Mouse (Mus musculus): ENCODE measurements around the gene Kcnq1.
A peak's percentile ranks its signal among the peaks of the same experiment; 100 is the strongest.

Gene Kcnq1

GRCm38 (mm10) chr7:143273747-143274146 is 167.6 kb downstream of the Kcnq1 start:
- DNase-seq (ENCODE audit: low spot score in 2 of 2), result no peak

GRCm38 (mm10) chr7:143275030-143275429 is 168.9 kb downstream of the Kcnq1 start:
- no peak for DNase-seq (ENCODE audit: low spot score in 2 of 2)

GRCm38 (mm10) chr7:143283625-143284024 is 177.5 kb downstream of the Kcnq1 start:
- DNase-seq (ENCODE audit: low spot score in 2 of 2), result no peak

DNA sequence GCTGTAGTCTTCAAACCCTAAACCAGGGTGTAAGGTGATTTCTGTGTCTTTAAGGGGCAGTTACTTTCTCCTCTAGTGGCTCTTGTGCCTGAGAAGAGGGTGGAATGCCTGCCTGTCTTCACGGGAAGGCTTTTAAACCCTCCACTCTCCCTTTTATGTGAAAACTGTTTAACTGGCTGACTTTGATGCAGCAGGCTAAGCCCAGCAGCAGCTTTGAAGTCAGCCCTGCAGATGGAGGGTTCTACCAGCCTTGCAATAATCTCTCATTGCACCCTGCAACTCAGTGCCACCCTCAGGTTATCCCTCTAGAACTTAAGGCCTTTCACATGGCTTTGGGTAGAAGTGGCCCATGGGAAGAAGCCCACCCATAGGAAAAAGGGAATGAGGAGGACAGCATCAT is 178.7 kb downstream of the Kcnq1 start:
- DNase-seq (ENCODE audit: low spot score in 2 of 2), result no peak

GRCm38 (mm10) chr7:143285440-143285839 is 179.3 kb downstream of the Kcnq1 start:
- no peak for DNase-seq (ENCODE audit: low spot score in 2 of 2)

GRCm38 (mm10) chr7:143286532-143287290 is 180.5 kb downstream of the Kcnq1 start:
- DNase-seq (ENCODE audit: low spot score in 2 of 2), result no peak

- no peak for DNase-seq (ENCODE audit: low spot score in 2 of 2)
Measured at GRCm38 (mm10) chr7:143288135-143288534, 182.0 kb downstream of the Kcnq1 start.

- DNase-seq (ENCODE audit: low spot score in 2 of 2), result no peak
Measured at GRCm38 (mm10) chr7:143289082-143289849, 183.1 kb downstream of the Kcnq1 start.

DNA sequence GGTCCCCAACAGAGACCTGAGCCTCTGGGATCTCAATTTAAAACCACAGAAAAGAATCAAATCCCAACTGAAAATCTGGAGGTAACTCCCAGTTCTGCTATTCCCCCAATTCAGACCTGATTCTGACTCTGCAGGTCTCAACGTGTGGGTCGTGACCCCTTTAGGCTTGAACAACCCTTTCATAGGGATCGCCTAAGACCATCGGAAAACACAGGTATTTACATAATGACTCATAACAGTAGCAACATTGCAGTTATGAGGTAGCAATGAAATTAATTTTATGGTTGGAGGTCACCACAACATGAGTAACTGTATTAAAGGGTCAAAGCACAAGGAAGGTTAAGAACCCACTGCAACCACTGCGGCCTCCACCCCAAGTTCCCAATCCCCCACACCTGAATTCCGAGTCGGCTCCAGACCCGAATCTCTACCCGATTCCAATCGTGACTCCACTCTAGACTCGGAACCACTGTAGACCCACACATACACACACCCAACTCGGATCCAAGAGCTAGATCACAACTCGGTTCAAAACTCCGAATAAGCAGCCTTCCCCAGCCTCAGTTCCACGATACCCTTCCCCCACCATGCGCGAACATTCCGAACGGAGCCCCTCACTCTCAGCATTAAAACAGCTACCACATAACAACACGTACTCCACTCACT is 188.7 kb downstream of the Kcnq1 start:
- DNase-seq (ENCODE audit: low spot score in 2 of 2), result no peak

- DNase-seq (ENCODE audit: low spot score in 2 of 2), result peak; percentile 32 to 40
Measured at GRCm38 (mm10) chr7:143295356-143296000, 189.3 kb downstream of the Kcnq1 start.

- no peak for DNase-seq (ENCODE audit: low spot score in 2 of 2)
Measured at GRCm38 (mm10) chr7:143296001-143296379, 189.8 kb downstream of the Kcnq1 start.

- peak; percentile 95 to 99 for DNase-seq (ENCODE audit: low spot score in 2 of 2)
Measured at GRCm38 (mm10) chr7:143296384-143296801, 190.2 kb downstream of the Kcnq1 start.

GRCm38 (mm10) chr7:143300037-143300436 is 193.9 kb downstream of the Kcnq1 start:
- no peak for DNase-seq (ENCODE audit: low spot score in 2 of 2)

GRCm38 (mm10) chr7:143300681-143301080 is 194.5 kb downstream of the Kcnq1 start:
- peak in 1 of 2 experiments; percentile 16 for DNase-seq (ENCODE audit: low spot score in 2 of 2)

DNA sequence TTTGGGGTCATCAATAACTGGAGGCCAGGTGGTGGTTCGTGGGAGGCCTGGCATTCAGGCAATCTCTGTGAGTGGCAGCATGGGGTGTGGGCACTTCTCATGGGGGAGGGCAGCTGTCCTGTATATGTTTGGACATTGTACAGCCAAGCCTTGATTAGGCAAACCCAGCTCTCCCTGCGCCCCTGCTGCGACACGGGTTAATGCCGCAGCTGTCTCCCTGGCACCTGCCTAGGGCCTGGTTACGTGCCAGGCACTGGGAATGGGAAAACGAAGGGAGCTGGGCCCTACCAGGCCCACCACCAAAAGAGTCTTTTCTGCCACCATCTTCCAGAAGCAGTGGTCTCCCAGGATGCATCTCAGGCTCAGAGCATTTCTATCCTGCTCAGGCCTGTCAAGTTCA is 196.0 kb downstream of the Kcnq1 start:
- no peak for DNase-seq (ENCODE audit: low spot score in 2 of 2)

DNA sequence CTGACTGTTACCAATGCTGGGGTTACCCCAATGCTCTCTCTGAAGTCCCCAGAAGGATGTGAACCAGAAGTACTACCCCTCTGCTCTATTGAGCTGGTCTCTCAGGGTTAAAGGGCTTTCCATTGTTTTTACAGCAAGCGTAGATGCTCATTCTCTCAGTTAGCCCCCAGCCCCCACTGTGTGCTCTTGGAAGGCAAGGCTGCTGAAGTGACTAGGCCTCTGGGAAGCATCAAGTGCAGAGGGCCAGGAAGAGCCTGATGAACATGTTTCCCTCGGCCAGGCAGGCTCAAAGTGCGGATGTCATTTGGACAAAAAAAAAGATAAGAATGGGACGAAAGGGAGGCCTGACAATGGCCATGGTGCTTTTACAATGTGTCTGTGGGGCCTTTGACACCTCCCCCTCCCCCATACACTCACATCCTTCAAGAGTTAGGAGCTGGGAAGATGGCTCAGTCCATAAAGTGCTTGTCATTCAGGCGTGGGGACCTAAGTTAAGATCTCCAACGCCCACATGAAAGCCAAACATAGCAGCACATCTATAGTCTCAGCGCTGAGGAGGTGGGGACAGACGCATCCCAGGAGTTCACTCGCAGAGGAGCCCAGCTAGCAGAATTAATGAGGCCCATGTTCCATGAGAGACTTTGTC is 196.6 kb downstream of the Kcnq1 start:
- DNase-seq (ENCODE audit: low spot score in 2 of 2), result peak; percentile 66 to 68

- no peak for DNase-seq (ENCODE audit: low spot score in 2 of 2)
Measured at GRCm38 (mm10) chr7:143303557-143303956, 197.4 kb downstream of the Kcnq1 start.

- no peak for DNase-seq (ENCODE audit: low spot score in 2 of 2)
Measured at GRCm38 (mm10) chr7:143305808-143306207, 199.6 kb downstream of the Kcnq1 start.

GRCm38 (mm10) chr7:143308001-143308400 is 201.8 kb downstream of the Kcnq1 start:
- no peak for DNase-seq (ENCODE audit: low spot score in 2 of 2)

GRCm38 (mm10) chr7:143310311-143310710 is 204.1 kb downstream of the Kcnq1 start:
- no peak for DNase-seq (ENCODE audit: low spot score in 2 of 2)

DNA sequence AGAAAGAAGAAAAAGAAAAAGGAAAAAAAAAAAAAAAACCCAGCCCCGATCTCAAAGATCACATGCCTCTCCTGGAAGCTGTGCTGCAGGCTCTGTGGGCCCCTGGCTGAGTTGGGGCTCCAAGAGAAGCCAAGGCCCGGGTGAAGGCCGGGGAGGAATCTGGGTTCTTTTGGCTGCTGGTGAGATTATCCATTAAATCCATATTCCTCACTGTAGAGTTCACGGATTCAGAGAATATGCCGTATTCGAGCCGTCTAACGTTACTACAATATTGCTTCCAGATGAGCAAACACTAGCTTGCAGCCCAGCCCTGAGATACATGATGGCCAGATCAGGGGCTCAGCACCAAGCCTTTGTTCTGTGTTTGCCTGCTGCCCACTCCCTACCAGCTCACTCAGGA is 204.7 kb downstream of the Kcnq1 start:
- no peak for DNase-seq (ENCODE audit: low spot score in 2 of 2)

DNA sequence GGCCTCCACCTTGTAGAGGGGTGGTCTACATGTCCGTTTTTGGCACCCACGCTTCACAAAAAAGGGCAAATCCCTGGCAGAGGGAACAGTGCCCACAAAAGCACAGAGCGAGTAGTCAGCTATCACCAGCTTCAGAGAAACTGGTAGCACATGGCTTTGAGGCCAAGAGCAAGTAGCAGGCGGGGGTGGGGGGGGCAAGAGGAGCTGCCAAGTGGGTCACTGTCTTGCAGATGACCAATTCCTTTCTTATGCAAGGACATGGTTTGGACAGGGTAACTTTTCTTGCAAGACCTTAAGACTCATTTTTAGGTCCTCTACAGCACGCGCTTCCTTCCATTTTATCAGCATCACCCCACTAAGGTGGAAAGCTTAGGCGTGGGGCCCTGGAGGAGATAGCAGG is 205.3 kb downstream of the Kcnq1 start:
- DNase-seq (ENCODE audit: low spot score in 2 of 2), result no peak

Measured in right cerebral cortex, adult 2 months (tissue).